Mouse (Mus musculus): ENCODE data around the gene Slc22a17.
A peak's percentile ranks its signal among the peaks of the same experiment; 100 is the strongest.

The Slc22a17 gene

GRCm38 (mm10) chr14:54863501-54864312, 49.2 kb downstream of the Slc22a17 start:
- DNase-seq (ENCODE audit: low read depth, low spot score) = peak; percentile 85

- no peak for DNase-seq (ENCODE audit: low read depth, low spot score)
Measured at GRCm38 (mm10) chr14:54860511-54860910, 52.4 kb downstream of the Slc22a17 start.

GRCm38 (mm10) chr14:54857891-54858290, 55.0 kb downstream of the Slc22a17 start:
- no peak for DNase-seq (ENCODE audit: low read depth, low spot score)

DNA sequence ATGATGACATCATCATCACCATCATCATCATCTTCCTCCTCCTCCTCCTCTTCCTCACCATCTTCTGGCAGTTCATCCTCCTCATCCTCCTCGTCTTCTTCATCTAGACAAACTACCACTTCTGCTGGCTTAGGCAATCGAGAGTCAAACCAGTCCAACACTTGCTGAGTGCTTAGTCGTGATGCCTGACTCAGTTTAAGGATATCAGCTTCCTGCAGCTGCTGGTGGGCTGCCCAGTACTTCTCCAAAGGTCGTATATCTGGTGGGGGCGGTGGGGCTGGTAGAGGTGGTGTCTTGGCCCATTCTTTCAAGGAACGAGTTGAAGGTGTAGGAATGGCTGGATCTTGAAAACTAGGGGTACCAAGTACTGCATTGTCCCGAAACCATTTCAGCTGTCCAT, 56.2 kb downstream of the Slc22a17 start:
- DNase-seq (ENCODE audit: low read depth, low spot score) = no peak

Measured in telencephalon, adult 2 months (tissue).